Mouse (Mus musculus) spleen, embryonic (tissue): ENCODE measurements at regions not wholly inside any gene's neighbourhood (a gene's known extent, or its start where the extent isn't known, plus 50 kb on each side); places are given as distances from the start of the nearest gene placed in this dataset.

ENCODE experiments used
- CTCF ChIA-PET: fragments of 350-600 bp; sonication (Branson Sonifier 250); formaldehyde crosslinking; loops from one replicate; lab custom pipeline; 2022; lab: Charles Lee

DNA sequence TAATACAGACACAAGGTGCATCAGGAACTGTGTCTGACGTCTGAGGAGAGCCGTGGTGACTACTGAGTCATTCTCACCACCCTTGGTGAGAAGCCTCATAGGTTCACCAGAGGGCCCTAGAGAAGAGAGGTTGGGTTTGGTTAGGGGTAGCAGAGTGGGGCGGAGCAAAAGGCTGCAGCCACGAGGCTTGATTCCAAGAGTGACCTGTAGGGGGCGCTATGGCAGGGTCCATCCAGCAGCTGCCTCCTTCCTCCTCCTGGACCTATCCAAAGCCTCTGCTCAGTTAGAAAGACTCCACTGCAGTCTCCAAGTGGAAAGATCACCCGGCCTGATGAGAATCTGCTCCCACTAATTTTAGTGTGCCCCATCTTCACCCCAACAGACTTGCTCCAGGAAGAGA, 149.3 kb upstream of the Kazn start:
- CTCF ChIA-PET = no interaction called here

DNA sequence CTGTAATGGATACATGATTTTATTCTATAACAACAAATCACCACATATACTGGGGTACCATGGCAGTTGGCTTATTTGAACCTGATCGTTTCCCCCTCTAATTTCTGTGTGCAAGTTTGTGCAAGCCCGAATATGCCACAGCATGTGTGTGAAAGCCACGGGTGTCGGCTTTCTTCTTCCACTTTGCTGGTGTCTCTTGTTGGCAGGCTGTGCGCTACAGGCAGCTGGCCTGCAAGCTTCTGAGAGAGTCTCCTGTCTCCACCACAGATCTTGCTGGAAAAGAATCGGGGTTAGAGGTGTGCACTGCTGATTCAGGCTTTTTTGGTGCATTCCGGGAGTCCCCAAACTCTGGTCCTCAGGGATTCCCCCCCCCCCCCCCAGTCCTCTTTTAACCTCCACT, 142.0 kb upstream of the Kazn start:
- CTCF ChIA-PET = no interaction called here

DNA sequence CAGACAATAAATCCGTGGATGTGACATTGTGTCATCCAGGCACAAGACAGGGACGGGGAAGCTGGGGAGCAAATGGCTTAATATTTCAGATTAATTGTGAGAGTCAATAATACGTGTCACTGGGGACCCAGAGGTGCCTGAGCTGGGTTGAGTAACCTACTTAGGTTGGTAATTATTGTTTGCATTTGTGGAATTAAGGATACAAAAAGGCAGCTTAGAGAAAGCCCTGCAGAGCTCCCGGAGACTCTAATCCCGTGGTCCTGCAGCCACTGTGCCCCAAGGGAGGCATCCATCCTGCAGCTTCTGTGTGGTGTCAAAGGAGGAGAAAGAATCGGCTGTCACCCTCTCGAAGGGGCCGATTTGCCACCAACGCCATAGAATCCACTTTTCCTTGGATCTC, 139.3 kb upstream of the Kazn start:
- CTCF ChIA-PET = no interaction called here

DNA sequence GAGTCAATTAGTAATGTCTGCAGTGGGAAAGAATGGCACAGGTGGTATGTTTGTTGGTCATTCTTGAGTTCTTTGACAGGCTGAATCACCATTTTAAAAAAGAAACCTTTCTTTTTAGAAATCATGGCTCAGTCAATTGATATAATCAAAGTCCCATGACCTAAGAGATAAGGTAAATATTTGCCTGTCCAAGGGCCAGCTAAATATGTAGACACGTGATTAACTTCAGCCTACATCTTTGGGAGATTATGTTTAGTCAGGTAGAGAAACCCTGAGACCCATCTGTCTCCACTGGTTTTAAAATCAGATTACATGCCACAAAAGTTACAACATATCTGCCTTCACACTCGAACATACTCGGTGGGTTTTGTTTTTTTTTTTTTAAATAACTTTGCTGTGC, 128.6 kb upstream of the Kazn start:
- CTCF ChIA-PET = no interaction called here

DNA sequence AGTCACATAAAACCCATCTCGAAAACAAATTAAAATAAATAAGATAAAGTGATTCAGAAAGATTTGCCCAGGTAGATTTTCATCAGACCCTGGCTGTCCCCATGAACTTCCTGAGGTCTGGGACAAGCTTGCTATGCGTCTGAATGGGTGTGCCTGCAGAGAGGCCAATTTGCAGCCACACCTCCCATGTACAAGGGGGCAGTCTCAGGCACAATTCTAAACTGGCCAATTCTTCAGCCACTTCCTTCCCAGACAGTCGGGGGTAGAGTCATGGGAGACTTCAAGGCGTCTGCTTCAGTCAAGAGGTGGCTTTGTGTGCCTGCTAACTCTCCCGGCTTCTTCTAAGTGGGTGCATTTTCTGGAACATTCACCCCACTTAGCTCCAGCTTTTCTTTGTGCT, 122.9 kb upstream of the Kazn start:
- CTCF ChIA-PET = no interaction called here

DNA sequence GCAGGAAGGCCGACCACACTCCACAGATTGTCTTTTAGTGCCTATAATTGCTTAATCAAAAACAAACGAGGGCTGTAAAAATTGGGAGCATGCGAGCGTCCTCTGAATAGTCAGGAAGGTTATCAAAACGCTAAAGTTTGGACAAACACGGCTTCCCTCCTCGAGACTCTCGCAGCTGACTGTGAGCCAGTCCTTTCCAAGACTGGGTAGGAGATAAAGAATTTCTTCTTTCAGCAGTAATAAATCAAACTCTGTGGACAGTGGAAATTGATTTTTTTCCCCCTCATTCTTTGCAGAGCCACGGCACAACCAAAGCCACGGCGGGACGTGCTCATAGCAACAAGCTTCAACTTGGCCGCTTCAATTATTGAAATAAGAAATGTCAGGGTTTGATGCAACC, 119.7 kb upstream of the Kazn start:
- CTCF ChIA-PET = no interaction called here

DNA sequence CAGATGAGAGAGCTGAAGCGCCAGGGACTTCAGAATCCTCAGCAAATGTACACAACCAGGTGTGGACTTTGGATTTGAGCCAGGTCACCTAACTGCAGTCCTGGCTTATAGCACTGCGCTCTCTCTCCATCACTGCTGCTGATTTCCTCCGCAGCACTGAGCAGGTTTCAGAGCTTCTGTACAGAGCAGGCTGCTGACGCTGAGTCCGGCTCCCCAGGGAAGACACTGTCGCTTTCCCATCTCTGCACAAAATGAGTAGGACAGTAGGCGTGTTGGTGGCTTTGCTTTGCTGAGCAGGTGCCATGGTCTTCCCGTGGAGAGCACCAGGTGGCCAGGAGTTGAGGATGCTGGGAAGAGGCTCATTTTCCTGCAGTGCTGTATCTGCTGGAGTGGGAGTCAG, 116.2 kb upstream of the Kazn start:
- CTCF ChIA-PET = no interaction called here

DNA sequence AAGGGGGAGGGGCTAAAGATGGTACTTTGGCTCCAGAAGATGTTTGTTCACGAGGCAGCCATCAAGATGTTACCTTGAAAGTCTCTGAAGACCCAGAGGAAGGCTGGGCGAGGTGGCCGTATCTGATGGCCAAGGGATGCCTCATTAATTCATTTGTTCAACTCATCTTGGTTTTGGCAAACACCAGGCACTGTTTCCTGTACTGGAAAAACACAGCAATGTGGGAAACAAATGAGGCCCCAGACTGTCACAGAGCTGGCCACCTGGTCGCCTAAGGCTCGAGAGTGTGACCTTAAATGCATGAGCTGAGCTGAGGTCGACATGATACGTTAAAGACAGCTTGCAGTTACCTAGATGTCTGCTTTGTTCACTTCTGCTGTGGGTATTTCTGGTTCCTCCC, 114.3 kb upstream of the Kazn start:
- CTCF ChIA-PET = no interaction called here

DNA sequence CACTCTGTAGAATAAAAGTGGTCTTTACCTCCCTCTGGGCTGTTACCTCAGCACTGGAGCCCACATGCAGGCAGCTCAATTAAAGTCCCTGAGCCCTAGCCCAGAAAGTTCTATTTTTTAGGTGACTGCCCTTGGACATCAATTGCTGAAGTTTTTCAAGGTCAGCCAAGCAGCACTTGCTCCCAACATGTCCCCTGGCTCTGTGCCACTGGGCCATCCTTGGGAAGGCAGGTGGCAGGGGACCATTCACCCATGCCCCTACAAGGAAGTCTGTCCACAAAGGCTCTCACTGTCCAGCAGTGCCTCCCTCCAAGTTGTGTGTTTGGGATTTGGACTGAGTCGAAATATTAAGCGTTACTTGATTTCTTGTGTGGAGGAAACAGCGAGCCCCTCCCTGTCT, 112.6 kb upstream of the Kazn start:
- CTCF ChIA-PET = no interaction called here

DNA sequence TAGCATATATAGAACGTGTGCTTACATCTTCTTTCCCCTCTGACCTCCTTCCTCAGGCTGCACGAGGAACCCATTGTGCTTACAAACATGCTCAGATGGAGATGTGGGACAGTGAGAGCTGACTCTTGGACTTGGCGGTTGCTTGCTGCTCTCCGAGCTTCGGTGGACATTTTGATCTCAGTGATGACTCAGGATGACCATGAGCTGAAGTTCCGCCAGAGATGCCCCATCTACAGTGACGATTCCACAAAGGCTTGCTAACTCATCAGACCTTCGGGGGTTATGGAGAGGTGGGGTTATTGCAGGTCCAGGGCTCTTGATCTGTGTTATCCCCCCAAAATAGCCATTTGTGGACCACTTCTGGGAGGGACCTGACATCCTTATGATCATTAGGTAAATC, 111.8 kb upstream of the Kazn start:
- CTCF ChIA-PET = no interaction called here

DNA sequence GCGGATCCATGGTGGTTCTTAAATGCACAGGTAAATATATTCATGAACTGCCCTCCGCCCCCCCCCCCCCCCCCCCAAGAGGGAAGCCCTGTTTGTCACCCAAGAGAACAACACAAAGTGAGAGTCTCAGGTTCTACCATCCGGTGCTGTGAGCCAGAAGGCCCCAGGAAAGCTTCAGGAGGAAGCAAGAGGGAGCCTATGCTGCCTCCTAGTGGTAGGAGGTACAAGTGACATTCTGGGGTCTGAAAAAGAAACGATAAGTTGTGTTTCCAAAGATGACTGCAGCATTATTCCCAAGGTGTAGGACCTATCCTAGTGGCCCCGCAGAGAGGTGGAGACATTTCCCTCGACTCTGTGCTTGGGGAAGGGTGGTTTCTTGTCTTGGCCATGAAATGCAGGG, 109.7 kb upstream of the Kazn start:
- CTCF ChIA-PET = no interaction called here

DNA sequence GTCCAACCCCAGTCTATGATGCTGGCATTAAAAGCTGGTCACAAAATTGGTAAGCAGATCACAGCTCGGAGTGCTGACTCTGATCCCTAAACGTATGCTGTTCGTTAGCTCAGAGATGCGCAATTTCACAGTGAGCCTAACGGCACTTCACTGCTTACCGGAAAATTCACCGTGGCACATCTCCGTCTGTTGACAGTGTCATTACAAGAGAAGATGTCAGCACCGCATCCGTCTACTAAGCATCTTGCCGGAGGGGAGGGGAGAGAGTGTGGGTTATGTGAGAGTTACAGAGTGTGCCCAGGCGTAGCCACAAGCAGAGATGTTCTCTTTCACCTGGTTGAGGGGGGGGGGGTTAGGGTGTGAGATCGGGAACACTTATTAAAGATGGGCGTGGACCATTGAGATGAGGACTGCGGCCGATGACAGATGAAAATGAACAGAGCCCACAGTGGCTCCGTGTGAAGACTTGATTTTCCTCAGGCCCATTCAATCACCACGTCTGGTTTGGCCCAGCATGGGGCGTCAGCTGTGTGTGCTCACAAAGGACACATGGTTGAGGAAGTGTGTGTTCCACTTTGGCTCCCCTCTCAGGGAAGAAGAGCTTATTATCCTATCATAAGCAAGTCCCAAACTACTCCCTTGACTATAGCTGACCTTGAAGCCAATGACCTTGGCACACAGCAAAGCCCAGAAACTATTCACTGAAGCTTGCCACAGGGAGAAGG, 103.4 kb upstream of the Kazn start:
- CTCF ChIA-PET = no interaction called here

DNA sequence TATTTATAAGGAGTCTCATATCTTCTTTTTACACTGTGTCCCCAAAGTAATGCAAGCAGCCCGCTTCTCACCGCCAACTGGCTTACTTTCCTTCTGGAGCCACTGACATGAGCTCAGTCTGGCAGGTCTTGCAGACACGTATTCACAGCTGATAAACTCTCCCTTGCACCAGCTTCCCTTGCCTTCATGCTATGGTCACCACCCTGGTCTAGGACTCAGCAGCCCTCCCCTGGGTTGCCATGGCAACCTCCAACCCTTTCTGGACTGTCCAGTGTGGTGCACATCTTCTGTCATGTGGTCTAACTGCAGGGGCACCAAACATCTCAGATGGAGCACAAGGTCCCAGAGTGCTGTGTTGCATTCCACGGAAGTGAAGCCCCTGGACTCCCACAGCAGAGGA, 102.1 kb upstream of the Kazn start:
- CTCF ChIA-PET = no interaction called here

DNA sequence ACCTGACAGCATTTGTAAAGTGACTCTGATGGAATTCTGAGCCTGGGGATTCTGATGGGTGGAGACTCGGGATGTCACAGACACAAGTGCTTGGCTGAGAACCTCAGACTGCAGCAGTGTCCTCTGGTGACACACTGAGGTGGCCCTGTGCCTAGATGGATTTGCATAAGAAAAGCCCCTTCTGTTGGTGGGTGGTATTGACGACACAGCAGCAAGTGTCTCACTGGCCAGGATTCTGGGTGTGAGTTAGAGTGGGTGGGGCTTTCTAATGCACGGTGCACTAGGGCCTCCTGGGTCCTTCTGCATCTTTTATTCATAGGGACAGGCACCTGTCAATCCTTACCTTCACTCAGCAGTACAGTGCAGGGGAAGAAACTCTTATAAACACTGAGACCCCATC, 100.9 kb upstream of the Kazn start:
- CTCF ChIA-PET = no interaction called here

DNA sequence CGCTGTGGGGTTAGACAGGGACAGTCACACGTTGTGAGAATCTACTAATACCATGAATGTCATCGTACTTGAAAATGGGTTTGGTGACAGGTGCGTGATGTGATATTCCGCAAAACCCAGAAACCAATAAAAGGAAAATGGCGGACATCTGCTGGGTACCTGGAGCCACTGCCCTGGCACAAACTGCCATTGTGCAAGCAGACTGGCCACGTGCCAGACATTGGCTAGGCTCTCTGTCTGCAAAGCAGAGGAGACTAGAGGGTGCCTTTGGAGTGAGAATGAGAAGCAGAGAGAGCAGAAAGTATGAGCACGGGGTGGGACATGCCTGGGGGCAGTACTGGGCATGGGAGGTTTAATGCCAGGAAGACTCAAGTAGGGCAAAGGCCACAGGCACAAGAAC, 98.5 kb upstream of the Kazn start:
- CTCF ChIA-PET = no interaction called here

DNA sequence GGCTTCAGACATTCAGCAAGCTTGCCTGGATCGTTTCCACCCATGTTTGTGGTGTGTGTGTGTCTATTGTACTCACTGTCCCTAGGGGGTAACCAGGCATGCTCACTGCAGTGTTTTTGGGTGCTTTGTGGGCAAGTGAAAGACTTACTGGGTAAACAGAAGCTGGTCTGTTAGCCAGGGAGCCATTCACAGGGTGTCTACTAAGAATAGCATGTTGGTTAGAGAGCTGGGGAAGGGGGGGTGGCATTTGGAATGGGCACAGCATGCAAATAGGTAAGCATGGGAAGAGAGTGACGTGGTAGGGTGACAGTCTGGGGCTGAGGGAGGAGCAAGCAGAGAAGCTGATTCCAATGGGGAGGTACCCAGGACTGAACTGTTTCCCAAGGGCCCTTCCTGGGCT, 97.7 kb upstream of the Kazn start:
- CTCF ChIA-PET = no interaction called here

DNA sequence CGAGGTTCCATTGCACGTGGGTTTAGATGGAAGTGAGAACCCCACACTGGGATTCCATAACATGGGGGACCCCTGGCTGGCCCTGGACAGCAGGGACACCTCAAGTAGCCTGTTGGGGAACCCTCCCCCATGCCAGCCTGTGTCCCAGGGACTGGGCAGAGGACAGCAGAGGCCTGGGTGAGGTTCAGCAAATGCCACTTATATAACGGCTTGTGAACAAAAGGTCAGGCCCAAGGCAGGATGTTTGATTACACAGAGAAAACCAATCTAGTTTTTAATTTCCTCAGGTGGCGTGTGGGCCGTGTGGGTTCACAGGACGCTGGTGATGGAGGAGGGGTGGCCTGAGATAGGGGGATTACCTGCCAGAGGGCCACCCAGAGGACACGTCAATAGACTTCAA, 94.9 kb upstream of the Kazn start:
- CTCF ChIA-PET = no interaction called here

DNA sequence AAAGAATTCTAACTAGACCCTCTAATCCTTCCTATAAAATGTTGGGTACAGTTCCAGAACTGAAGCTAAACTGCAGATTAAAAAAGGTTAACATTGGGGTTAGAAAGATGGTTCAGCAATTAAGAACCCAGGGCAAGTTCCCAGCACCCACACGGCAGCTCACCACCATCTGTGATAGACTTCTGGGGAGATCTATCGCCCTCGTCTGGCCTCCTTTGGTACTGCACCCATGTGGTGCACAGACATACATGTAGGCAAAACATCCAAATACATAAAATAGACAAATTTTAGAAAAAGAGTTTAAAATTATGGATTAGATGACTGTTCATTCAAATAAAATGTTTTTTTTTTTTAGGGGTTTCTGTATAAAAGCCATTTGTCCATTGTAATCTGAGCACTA, 91.4 kb upstream of the Kazn start:
- CTCF ChIA-PET = no interaction called here

DNA sequence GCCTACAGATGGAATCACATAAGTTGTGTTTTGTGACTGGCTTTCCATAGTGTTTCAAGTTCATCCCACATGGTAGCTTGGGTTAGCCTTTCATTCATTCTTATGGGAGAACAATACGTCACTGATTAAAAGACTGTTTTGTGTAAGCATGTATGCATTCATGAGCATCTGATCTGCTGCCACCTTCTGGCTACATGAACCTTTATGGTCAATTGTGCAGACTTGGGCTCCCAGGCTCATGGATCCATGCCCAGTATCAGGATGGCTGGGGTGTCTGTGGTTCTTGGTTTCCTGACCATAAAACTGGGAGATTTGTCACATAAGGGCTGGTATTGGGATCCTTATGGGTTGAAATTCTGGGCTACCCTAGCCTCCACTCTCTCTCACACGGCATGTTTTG, 90.4 kb upstream of the Kazn start:
- CTCF ChIA-PET = no interaction called here

DNA sequence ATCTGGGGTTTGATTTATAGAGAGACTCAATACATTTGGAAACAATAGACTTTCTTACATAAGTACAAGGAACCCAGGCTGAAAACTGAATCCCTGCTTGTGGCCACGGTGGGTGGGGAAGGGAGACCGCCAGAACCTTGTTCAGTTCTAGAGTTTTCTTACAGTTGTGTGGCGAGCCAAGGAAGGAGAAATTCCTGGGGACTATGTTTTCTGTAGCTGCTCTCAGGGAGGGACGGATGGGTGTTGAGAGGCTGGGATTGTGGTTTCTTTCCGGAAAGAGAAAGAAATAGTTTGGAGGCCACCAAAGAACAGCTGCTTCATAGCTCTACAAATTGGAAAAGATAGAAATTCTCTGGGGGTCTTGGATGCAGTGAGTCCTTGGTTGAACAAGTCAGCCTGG, 87.3 kb upstream of the Kazn start:
- CTCF ChIA-PET = no interaction called here

DNA sequence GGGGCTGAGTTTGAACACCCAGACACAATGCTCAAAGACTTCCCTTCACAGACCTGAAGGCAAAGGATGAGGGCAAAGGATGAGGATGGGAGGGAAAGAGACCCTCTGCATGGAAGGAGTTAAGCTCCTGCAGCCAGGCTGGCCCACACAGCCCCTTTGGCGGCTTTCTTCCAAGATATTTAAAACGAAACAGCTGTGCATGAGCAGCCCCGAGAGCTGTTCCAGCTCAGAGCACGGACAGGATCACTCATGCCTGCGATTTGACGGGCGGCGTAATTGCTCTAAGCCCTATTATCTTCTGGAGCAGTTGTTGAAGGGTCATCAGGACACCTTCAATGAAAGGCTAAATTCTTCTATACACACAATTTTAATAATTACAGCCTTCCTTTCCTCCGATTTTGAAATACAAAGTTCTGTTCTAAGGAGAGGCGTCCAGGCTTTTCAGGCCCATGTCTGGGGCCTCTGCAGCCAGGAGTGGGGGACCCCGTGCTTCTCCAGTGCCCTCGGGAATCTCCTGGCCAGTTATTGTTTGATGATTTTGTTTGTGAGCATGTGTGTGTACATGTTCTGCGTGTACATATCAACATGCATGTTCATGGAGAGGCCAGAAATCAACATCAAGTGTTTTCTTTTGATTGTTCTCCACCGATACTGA, 82.1 kb upstream of the Kazn start:
- CTCF ChIA-PET = no interaction called here

DNA sequence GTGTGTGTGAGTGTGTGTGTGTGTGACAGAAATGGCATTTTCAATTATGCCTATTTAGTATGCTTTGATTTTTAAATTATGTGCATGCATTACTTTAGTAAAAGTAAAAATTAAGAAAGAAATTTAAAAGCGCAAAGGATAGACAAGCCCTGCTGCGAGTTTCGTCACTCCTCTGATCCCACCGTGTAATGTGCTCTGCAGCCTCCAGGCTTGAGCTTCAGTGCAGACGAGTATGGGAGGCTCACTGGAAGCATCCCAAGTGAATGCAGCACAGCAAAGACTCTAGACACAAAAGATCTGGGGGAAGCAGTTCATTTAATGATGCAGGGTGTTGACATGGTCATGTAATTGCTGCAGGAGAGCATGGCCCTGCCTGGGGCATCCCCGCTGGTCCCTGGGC, 71.1 kb upstream of the Kazn start:
- CTCF ChIA-PET = no interaction called here

DNA sequence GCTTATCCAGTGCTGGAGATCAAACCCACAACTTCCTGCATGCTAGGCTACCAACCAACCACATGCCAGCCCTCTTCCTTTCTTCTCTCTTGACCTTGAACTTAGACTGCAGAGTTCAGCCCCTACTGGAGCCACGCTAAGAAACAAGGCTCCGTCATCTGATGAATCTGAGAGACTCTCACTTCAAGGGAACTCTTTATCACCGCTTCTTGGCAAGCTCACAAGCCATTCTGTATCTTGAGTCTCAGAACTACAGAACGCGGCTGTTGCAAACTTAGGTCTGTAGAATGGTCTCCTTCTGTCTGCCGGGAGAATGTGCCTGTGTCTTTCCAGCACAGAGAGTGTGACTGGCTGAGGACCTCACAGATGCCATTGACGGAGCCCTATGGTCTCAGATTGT, 69.1 kb upstream of the Kazn start:
- CTCF ChIA-PET = no interaction called here

DNA sequence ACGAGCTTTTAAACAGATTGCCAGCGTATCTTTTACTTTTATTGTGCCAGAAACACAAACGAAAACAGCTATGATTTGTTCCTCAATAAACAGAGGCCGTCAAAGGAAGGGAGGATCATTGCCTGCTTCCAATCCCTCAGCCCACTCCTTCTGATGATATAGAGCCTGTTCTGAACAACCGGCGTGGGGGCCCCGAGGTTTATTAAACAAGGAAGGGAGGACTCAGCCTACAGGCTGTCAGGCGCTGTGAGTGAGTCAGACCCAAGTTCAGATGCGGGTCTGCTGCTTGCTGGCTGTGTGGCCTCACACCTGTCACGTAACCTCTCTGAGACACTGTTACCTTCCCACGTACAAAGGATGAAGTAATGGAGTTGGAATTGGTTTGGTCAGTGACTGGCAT, 68.1 kb upstream of the Kazn start:
- CTCF ChIA-PET = no interaction called here
